Mouse (Mus musculus): Measurements from ENCODE around the gene Gm42372. TPM values are rescaled to one million over a fixed set of nuclear protein-coding genes. Genes with fewer than 3 reads are reported as not detected.

Gm42372 gene
- polyA plus RNA-seq, 1 experiment from 2014 or later, result 0.93 TPM

DNA sequence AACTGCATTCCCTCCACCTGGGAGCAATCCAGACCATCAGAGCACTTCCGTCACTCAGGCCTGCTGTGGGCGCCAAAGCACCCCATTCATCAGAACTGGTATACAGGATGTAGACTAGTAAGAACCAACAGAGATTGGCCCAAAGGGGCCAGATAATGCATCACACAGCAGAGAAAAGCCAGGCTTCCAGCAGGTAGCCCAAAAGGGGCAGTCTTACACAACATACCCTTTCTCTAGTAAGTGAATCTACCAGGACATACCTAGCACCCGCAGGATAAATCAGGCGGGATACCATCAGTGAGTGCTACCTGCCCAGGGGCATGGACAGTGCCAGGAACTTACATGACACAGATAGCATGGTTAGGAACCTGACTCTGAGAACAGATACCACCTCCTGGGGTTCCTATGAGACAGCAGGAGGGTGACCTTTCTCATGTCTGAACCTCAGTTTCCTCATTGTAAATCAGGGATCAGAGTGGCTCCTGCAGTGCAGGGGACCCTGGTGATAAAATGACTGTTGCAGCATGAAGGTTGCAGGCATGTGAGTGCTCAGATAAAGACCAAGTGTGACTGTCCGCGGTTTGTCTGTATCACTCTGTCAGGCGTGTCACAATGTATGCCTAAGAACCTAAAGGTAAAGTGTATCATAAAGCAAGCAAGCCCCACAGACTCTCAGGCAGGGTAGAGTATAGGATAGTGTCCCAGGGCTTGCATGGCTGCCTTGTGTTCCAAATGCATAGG is 36.7 kb downstream of the Gm42372 start:
- DNase-seq (ENCODE audit: low spot score), result no peak
- Histone ChIP-seq H3K27ac (no peak overlapping the region), H3K4me1 (replicated peaks) (peaks cover 9% of the 10 kb centered on the region), H3K4me3 (no peak overlapping the region), H3K9me3 (no peaks in the 10 kb centered on the region), H3K27me3 (ENCODE audit: insufficient read depth, poor library complexity, severe bottlenecking) (no peaks in the 10 kb centered on the region), H3K36me3 (peaks cover 96% of the 10 kb centered on the region)
- 96% methylated on average over 7 of the region's 7 CpGs for WGBS

DNA sequence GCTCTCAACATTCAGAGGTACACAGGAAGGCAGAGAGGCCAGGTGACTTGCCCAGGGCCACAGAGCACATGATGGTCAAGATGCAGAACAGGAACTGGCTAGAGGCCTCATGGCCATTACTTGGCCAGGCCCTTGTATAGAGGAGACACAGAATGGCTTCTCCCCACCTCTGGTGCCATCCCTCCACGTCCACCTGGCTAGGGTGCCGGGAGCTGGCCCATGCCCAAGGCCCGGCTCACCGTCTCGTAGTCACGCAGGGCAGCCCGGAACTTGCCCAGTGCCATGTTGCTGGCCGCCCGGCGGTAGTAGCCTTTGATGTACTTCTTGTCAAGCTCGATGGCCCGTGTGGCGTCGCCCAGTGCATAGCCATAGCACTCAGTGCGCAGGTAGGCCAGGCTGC is 39.3 kb downstream of the Gm42372 start:
- no peak overlapping the region for H3K27ac ChIP-seq
- H3K9me3 ChIP-seq, result no peaks in the 10 kb centered on the region
- H3K27me3 ChIP-seq (ENCODE audit: insufficient read depth, poor library complexity, severe bottlenecking), result no peaks in the 10 kb centered on the region
- H3K4me3 ChIP-seq, result no peak overlapping the region
- WGBS, result 97% methylated on average over 15 of the region's 15 CpGs
- peaks cover 35% of the 10 kb centered on the region for H3K4me1 ChIP-seq (replicated peaks)
- peaks cover 82% of the 10 kb centered on the region for H3K36me3 ChIP-seq
- DNase-seq (ENCODE audit: low spot score), result no peak

DNA sequence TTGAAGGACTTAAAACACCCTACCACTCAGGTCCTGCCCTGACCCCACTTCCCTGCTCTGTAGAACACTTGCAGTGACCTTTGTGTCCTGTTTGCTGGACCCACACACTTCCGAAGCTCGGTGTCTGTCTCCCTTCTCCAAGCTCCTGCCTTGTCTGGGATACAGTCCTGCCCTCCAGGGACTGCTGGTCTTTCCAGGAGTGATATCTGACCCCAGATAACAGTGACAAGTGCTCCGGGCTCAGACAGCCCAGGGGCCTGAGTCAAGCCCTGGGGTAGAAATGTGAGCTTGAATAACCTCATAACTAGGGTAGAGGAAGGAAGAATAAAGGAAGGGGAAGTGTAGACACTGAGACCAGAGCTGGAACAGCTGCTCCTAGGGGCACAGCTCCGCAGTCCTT is 40.8 kb downstream of the Gm42372 start:
- 81% methylated on average over 4 of the region's 4 CpGs for WGBS
- Histone ChIP-seq H3K36me3 (peaks cover 71% of the 10 kb centered on the region), H3K27me3 (ENCODE audit: insufficient read depth, poor library complexity, severe bottlenecking) (no peaks in the 10 kb centered on the region), H3K27ac (no peak overlapping the region), H3K9me3 (0 out of 2 replicates have a peak, but pooled peaks cover 6% of the 10 kb centered on the region), H3K4me3 (no peak overlapping the region), H3K4me1 (replicated peaks) (peaks cover 36% of the 10 kb centered on the region)
- DNase-seq (ENCODE audit: low spot score), result no peak

DNA sequence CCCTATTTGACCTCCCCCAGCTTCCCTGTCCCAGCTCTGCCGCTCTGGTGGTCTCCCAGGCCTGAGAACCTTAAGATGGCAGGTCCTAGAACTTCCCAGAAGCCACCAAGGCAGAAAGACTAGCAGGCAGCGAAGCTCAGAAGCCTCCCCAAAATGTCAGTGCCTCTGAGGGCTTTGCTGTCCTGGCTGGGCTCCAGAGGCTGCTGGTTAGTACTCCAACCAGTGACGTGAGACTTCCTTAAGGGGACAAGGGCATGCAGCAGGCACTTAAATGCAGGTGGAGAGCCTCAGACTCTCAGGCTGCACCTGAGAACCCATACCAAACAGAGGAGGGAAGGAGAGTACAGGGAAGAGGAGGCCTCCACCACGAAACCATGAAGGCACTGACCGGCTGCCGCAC is 41.3 kb downstream of the Gm42372 start:
- no peak for DNase-seq (ENCODE audit: low spot score)
- Histone ChIP-seq H3K27ac (no peak overlapping the region), H3K9me3 (0 out of 2 replicates have a peak, but pooled peaks cover 6% of the 10 kb centered on the region), H3K4me3 (no peak overlapping the region), H3K36me3 (peaks cover 67% of the 10 kb centered on the region), H3K27me3 (ENCODE audit: insufficient read depth, poor library complexity, severe bottlenecking) (no peaks in the 10 kb centered on the region), H3K4me1 (replicated peaks) (peaks cover 36% of the 10 kb centered on the region)
- 88% methylated on average over 6 of the region's 6 CpGs for WGBS

DNA sequence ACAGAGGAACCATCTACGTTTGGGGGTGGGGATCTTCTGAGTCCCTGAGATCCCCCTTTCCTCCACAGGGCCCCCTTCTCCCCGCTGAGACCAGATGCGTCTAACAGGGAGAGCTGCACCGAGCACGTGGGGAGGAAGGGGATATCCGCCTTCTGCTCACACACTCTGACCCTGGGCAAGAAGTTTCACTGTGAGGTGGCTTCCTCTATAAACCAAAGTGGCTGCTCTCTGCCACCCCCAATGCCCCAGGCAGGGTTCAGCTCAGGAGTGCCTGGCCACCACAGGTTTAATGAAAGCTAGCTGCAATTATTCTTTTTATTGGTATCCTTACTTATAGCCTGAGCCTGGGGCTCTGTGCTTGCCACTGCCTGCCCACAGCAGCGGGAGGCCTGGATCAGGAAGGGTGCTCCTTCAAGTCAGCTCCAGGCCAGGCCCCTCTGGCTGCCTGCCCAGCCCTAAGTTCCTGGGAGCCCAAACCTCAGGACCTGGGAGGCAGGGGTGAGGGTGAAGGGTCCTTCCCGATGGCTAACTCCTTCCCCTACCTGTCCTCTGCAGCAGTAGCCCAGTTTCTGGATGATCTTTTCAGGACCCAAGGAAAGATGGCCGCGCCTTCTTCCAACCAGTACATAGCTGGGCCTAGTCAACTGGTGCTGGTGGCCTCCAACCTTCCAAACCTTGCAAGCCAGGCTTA is 42.1 kb downstream of the Gm42372 start:
- WGBS, result 91% methylated on average over 10 of the region's 10 CpGs
- 0 out of 2 replicates have a peak overlapping the region, but pooled peaks have one; percentile 71 for H3K4me3 ChIP-seq

DNA sequence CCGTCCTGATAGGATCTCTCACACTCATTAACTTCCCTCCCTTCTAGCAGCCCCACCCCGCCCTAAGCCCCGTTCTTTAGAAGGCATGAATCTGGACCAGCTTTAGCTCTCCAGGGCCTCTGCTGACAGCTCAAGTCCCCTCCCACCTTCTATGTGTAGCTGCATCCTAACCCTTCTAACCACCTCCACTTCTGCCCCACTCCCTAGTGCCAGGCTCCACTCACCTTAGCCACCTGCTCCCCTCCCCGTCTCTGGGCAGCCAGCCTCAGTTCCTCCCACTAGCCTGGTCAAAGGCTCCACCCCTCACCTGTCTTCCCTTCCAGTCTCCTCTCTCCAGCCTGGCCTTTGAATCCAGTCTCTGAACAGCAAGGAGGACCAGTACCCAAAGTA is 42.6 kb downstream of the Gm42372 start:
- Histone ChIP-seq H3K27ac (no peak overlapping the region), H3K36me3 (peaks cover 53% of the 10 kb centered on the region), H3K4me1 (replicated peaks) (peaks cover 36% of the 10 kb centered on the region), H3K4me3 (peak overlapping the region; percentile 71; the same call in 1 of the 2 replicates), H3K9me3 (0 out of 2 replicates have a peak, but pooled peaks cover 6% of the 10 kb centered on the region), H3K27me3 (ENCODE audit: insufficient read depth, poor library complexity, severe bottlenecking) (no peaks in the 10 kb centered on the region)
- DNase-seq (ENCODE audit: low spot score), result no peak
- 86% methylated on average over 4 of the region's 4 CpGs for WGBS

More for the DNA sequence above, 42.1 kb downstream of the Gm42372 start:
- DNase-seq (ENCODE audit: low spot score), result no peak
- H3K27me3 ChIP-seq (ENCODE audit: insufficient read depth, poor library complexity, severe bottlenecking), result no peaks in the 10 kb centered on the region
- H3K27ac ChIP-seq, result no peak overlapping the region
- H3K4me1 ChIP-seq (replicated peaks), result peaks cover 36% of the 10 kb centered on the region
- H3K36me3 ChIP-seq, result peaks cover 59% of the 10 kb centered on the region
- H3K9me3 ChIP-seq, result 0 out of 2 replicates have a peak, but pooled peaks cover 6% of the 10 kb centered on the region

DNA sequence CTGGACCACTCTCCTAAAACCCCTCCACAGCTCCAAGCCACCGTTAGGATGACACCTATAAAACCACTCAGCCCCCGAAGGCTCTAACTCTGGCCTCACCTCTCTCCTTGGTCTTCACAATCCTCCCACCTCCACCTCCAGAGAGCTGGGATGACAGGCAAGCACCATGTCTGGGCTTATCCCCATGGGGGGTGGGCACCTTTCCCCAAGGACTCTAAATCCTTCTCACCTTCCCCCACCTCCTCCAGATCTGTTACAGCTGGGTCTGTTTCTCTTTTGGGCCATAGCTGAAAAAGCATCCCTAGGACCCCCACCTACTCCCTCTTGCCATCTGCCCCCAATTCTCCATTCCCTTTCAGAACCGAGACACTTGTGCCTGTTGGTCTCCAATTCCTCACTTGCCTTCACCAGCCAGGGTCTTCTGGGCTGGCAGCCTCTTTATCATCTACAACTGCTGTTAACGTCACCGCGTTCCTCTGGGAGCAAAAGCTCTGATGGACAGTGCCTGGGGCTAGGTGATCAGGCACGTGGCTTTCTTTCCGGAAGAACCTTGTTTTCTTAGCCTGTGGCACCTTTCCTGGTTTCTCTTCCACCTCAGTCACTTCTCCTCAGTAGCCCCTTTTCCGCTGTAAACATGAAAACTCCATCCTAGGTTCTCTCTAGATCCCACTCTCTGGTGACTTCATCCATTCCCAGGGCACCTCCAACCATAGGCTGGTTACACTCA is 43.2 kb downstream of the Gm42372 start:
- 0 out of 2 replicates have a peak, but pooled peaks cover 6% of the 10 kb centered on the region for H3K9me3 ChIP-seq
- H3K36me3 ChIP-seq, result peaks cover 48% of the 10 kb centered on the region
- H3K27me3 ChIP-seq (ENCODE audit: insufficient read depth, poor library complexity, severe bottlenecking), result no peaks in the 10 kb centered on the region
- no peak for DNase-seq (ENCODE audit: low spot score)
- H3K4me1 ChIP-seq (replicated peaks), result peaks cover 36% of the 10 kb centered on the region
- peak overlapping the region; percentile 71 for H3K4me3 ChIP-seq
- H3K27ac ChIP-seq, result peak overlapping the region; percentile 96
- 83% methylated on average over 9 of the region's 9 CpGs for WGBS

DNA sequence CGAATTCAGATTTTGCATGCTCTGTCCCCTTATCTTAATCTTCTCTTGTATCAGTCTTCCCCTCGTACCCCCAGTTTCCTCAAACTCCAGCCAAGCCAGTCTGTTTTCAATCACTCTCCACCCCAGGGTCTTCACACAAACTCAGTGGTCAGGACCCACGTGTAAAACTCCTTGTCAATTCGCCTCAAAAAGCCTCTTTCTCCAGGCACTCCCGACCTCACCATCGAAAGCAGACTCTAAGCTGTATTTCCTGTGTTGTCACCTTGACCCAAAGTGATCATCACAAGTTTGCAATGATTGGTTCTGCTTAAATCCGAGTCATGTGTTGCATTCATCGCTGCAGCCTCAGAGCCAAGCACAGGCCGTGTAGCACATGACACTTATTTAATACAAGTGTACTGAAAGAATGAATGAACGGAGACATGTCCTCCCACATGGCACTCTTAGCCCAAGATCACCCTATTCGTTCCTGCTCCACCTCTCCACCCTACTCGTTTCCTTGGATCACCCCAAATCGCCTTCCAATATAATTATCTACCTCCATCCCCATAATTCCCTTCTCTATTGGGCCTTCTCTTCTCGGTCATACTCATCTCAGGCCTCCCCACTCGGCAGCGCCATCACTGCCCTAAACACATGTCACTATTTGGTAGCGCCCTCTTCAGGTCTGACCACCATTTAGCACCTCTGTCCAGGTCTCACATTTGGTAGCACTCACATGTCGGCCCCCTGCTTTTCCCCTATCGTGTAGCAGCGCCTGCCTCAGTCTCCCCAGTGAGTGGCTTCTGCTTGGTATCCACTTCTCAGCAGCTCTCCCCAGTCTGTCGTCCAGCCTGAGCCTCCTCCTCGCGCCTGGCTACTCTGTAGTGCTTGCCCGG is 44.1 kb downstream of the Gm42372 start:
- WGBS, result 11% methylated on average over 24 of the region's 24 CpGs
- Histone ChIP-seq H3K4me3 (peak overlapping the region; percentile 71), H3K9me3 (0 out of 2 replicates have a peak, but pooled peaks cover 6% of the 10 kb centered on the region), H3K36me3 (peaks cover 39% of the 10 kb centered on the region), H3K4me1 (replicated peaks) (peaks cover 36% of the 10 kb centered on the region), H3K27me3 (ENCODE audit: insufficient read depth, poor library complexity, severe bottlenecking) (no peaks in the 10 kb centered on the region), H3K27ac (peak overlapping the region; percentile 96)
- DNase-seq (ENCODE audit: low spot score), result no peak

DNA sequence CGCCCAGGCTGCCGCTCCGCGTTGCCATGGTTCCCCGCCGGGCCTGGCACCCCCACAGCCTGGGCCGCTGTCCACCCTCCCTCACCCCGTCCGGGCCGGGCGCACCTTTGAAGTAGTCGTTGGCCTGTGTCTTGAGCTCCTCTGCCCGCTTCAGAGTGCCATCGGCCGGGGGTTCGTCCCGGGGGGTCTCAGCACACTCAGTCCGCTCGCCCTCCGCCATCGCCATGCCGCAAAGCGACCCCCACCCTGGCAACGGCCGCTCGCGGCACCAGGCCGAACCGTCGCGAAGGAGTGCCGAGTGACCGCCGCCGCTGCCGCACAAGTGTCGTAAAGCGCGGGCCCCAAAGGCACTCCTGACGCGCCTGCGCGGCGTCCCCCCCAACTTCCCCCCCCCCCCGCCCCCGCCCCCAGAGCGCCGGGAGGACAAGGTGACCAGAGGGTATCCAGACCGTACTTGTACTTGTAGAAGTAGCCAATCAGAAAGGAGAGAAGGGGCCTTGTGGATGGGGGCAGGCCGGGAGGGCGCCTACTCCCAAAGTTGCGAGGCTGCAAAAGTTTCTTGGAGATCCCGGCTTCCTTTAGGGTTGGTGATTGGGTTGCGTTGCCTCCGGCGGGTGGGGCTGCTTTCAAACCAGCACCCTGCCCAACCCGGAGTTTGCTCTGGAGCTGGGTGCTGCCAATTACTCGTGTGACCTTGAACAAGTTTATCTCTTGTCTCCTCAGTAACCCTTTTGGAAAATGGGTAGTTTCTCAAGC is 44.9 kb downstream of the Gm42372 start, which contains the start of gene Ppp5c:
Gene Ppp5c (minus strand): TSS at position 337 of the 756 bp plus-strand sequence.
- peaks cover 30% of the 10 kb centered on the region for H3K36me3 ChIP-seq
- peak within 1 kb of the TSS; percentile 71 for H3K4me3 ChIP-seq
- 0% methylated on average over 58 of the region's 58 CpGs for WGBS
- H3K27me3 ChIP-seq (ENCODE audit: insufficient read depth, poor library complexity, severe bottlenecking), result no peaks in the 10 kb centered on the region
- H3K9me3 ChIP-seq, result 0 out of 2 replicates have a peak, but pooled peaks cover 9% of the 10 kb centered on the region
- DNase-seq (ENCODE audit: low spot score), result peak; percentile 98
- H3K4me1 ChIP-seq (replicated peaks), result peaks cover 36% of the 10 kb centered on the region
- peak within 1 kb of the TSS; percentile 96 for H3K27ac ChIP-seq

DNA sequence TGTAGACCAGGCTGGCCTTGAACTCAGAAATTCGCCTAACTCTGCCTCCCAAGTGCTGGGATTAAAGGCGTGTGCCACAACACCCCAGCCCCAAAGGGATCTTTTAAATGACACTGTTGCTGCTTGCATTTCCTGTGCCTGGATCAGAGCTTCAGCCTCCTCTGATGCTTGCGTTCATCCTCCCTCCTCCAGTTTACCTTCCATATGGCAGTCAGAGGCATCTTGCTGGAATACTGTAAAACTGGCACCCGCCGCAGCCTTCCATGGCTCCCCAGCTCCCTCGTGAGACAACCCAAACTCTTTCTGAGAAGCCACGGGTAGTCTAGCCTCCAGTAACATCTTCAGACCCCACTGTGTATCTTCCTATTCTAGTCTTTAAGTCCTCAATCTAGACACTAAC is 46.0 kb downstream of the Gm42372 start:
- WGBS, result 75% methylated on average over 7 of the region's 7 CpGs
- H3K4me1 ChIP-seq (replicated peaks), result peaks cover 33% of the 10 kb centered on the region
- no peak for DNase-seq (ENCODE audit: low spot score)
- no peak overlapping the region for H3K4me3 ChIP-seq
- peaks cover 19% of the 10 kb centered on the region for H3K36me3 ChIP-seq
- 0 out of 2 replicates have a peak, but pooled peaks cover 9% of the 10 kb centered on the region for H3K9me3 ChIP-seq
- no peak overlapping the region for H3K27ac ChIP-seq
- no peaks in the 10 kb centered on the region for H3K27me3 ChIP-seq (ENCODE audit: insufficient read depth, poor library complexity, severe bottlenecking)

DNA sequence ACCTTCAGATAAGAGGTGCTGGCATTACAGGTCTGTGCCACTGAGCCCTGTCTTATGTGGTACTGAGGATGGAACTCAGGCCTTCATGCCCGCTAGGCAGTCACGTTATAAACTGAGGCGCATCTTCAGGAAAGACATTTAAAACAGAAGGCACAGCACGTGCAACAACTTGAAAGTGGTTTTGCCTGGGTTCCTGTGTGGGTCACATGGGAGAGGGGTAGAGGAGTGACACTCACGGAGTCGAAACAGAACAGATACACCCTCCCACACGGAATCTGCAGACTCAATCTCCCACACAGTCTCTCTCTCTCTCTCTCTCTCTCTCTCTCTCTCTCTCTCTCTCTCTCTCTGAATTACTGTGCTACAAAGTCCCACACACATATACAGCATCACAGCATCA is 47.4 kb downstream of the Gm42372 start:
- H3K36me3 ChIP-seq, result peaks cover 6% of the 10 kb centered on the region
- 0 out of 2 replicates have a peak, but pooled peaks cover 9% of the 10 kb centered on the region for H3K9me3 ChIP-seq
- H3K4me1 ChIP-seq (replicated peaks), result peaks cover 20% of the 10 kb centered on the region
- no peak for DNase-seq (ENCODE audit: low spot score)
- H3K27me3 ChIP-seq (ENCODE audit: insufficient read depth, poor library complexity, severe bottlenecking), result no peaks in the 10 kb centered on the region
- no peak overlapping the region for H3K4me3 ChIP-seq
- H3K27ac ChIP-seq, result no peak overlapping the region
- WGBS, result 82% methylated on average over 7 of the region's 7 CpGs
